Mouse (Mus musculus): ENCODE measurements around the gene Eps8. TPM values are rescaled to one million over a fixed set of nuclear protein-coding genes. Genes with fewer than 3 reads are reported as not detected.
A peak's percentile ranks its signal among the peaks of the same experiment; 100 is the strongest.

Gene Eps8
- polyA plus RNA-seq, 1 experiment from 2014 or later, result 7.0 TPM

DNA sequence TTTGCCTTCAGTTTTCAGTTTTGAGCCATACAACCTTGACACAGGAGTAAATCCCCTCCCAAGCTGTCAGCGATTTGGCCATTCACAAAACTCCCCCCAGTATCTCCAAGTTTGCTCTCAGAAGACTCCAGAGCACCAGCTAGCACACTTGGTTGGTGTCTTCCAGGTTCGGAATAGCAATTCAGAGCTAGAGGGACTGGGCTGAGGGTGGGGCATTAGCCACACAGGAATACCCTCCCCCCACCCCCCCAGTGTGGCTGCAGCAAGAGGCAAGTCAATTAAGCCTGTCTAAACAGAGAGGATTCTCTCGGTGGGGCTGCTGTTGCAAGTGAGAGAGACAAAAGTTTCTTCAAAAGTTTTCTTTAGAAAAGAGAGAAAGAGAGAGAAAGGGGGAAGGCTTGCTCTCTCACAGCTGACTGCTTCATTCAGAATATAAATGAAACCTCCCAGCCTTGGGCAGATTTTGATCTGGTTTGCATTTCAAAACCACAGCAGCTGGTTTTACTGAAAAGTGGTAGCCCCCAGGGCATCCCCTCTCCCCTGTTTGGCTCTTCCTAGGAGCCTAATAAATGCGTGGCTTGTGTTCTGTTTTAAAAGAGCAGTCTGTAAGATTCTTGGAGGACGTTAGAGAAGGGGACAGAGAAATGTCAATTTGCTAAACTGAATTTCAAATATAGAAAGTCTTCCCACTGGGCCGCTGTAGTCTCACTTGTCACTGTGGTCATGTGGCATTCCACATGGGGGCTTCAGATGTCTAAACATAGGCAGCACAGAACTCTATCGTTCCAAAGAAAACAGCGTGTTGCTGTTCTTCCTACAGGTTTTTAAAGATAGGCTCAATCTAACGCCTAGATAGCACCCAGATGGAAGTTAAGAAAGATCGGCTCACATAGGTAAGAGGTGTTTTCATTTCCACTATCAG lies 112.2 kb downstream of the Eps8 start:
- Histone ChIP-seq H3K4me3 (no peak overlapping the region), H3K36me3 (no peaks in the 10 kb centered on the region), H3K27ac (0 out of 2 replicates have a peak overlapping the region, but pooled peaks have one; percentile 10), H3K9me3 (replicated peaks) (no peaks in the 10 kb centered on the region), H3K27me3 (ENCODE audit: low read depth, poor library complexity, severe bottlenecking) (no peaks in the 10 kb centered on the region), H3K4me1 (peaks cover 29% of the 10 kb centered on the region)
- DNase-seq (ENCODE audit: low spot score), result no peak
- 18% methylated on average over 10 of the region's 10 CpGs for WGBS

DNA sequence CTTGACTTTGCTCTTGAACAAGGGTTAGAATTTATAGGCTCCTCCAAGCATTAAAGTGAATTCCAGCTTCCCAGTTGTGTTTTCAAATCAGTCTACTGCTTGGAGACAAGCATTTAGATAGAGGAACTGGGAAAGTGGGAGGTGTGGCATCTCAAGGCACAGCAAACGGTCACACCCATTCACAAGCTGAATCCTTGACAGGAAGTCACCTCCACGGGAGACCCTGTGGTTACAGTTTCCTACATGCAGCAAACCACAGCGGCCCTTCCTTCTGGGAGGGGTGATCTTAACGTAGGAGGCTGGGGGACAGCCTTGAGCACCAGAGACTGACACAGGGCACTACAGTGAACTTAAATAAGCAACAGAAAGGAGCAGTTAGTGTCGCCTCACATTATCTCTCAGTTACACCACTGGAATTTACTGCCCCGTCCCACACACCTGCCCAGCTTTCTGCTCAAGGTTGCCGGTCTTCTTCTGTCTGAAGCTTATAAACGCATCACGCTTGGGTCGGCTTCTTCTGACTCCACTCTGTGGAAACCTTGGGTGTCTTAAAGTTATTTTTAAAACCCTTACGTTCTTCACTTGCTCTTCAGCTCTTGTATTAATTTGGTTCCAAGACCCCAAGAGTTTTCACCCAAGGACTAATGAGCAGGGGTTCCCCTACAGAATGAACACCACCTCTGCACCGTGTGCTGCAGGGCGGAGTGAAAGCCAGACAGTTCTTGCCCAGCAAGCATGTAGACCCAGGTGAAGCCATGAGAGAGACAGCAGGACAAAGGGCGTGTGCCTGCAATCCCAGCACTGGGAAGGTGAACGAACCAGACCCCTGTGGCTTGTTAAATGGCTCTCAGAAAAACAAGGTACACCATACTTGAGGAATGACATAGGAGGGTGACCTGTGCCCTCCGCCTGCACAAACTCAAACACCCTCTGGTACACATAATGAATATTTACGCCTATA lies 113.2 kb downstream of the Eps8 start:
- Histone ChIP-seq H3K4me3 (no peak overlapping the region), H3K4me1 (peaks cover 29% of the 10 kb centered on the region), H3K36me3 (no peaks in the 10 kb centered on the region), H3K27ac (no peak overlapping the region), H3K27me3 (ENCODE audit: low read depth, poor library complexity, severe bottlenecking) (no peaks in the 10 kb centered on the region), H3K9me3 (replicated peaks) (no peaks in the 10 kb centered on the region)
- 52% methylated on average over 17 of the region's 17 CpGs for WGBS
- DNase-seq (ENCODE audit: low spot score), result no peak

DNA sequence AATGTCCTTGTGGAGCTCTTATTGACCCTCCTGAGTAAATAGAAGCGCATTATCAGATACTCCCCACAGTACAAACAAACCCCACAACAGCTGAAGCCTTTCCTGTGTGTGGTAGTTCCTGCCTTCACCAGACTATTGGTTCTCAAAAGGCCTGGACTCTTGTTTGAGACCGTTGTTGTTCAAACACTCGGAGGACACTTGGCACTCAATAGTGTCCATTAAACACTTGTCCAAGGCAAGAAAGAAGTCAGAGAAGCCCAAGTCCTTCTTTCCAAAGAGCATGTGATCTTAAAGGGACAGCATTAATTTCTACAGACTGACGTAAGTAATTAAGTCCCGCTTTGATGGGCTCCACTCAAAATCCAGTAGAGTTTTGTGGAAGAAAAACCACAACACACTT lies 113.9 kb downstream of the Eps8 start:
- no peak overlapping the region for H3K4me3 ChIP-seq
- H3K27me3 ChIP-seq (ENCODE audit: low read depth, poor library complexity, severe bottlenecking), result no peaks in the 10 kb centered on the region
- no peaks in the 10 kb centered on the region for H3K9me3 ChIP-seq (replicated peaks)
- no peaks in the 10 kb centered on the region for H3K36me3 ChIP-seq
- H3K4me1 ChIP-seq, result peaks cover 29% of the 10 kb centered on the region
- 86% methylated on average over 5 of the region's 5 CpGs for WGBS
- no peak overlapping the region for H3K27ac ChIP-seq
- no peak for DNase-seq (ENCODE audit: low spot score)

DNA sequence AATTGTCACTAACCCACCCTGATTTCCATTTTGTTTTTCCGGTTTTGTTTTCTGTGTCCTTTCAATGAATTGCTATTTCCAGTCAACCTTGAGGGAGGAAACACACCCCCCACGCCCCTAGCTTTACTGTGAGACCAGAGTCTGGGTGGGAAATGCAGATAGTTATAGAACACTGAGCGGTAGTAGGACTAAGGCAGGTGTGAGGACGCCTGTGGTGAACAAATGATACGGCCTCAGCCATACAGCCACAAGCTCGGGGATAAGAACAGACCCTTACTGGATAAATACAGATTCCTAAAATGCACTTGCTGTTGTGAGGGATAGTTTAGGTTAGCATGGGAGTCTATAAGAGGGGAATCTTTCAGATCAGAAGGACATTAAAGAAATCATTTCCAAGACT lies 114.3 kb downstream of the Eps8 start:
- Histone ChIP-seq H3K27ac (no peak overlapping the region), H3K9me3 (replicated peaks) (no peaks in the 10 kb centered on the region), H3K36me3 (no peaks in the 10 kb centered on the region), H3K4me1 (peaks cover 29% of the 10 kb centered on the region), H3K27me3 (ENCODE audit: low read depth, poor library complexity, severe bottlenecking) (no peaks in the 10 kb centered on the region), H3K4me3 (no peak overlapping the region)
- DNase-seq (ENCODE audit: low spot score), result no peak
- WGBS, result 90% methylated on average over 6 of the region's 6 CpGs

DNA sequence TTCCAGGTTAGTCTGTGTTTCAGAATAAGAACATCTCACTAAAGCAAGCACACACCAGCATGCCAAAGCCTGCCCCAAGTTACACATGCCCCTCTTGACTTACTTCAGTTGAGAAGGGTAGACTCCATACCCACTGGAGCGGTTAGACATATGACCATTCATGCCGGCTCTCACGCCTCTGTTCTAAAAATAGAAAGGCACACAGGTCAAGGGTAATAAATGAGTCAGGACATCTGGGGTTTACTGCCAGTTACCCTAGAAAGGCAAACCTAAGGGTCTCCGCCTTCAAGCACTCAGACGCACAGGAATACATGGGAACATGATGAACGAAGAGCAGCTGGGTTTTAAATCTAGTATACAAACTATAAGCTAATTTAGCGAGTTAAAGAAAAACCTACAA lies 115.5 kb downstream of the Eps8 start:
- Histone ChIP-seq H3K27ac (no peak overlapping the region), H3K36me3 (no peaks in the 10 kb centered on the region), H3K4me3 (no peak overlapping the region), H3K27me3 (ENCODE audit: low read depth, poor library complexity, severe bottlenecking) (no peaks in the 10 kb centered on the region), H3K4me1 (peaks cover 29% of the 10 kb centered on the region), H3K9me3 (replicated peaks) (no peaks in the 10 kb centered on the region)
- no peak for DNase-seq (ENCODE audit: low spot score)
- WGBS, result 57% methylated on average over 7 of the region's 7 CpGs

DNA sequence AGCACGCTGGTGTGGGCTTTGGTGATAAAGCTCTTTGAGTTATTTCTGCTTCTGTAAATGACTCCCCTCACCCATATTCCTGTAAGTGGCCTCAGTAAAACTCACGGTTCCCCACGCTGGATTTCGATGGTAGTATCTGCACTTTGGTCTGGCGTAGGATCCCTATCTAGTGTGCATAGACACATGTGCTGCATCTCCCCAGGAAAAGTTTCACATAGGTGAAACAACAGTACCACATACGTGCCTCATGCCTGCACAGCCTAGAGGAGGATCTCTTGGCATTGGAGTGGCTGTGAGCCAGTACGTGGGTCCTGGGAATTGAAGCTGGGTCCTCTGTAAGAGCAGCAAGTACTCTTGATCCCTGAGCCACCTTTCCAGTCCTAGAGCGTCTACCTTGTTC lies 121.9 kb downstream of the Eps8 start:
- H3K27ac ChIP-seq, result no peak overlapping the region
- no peaks in the 10 kb centered on the region for H3K36me3 ChIP-seq
- no peak overlapping the region for H3K4me3 ChIP-seq
- no peaks in the 10 kb centered on the region for H3K27me3 ChIP-seq (ENCODE audit: low read depth, poor library complexity, severe bottlenecking)
- no peaks in the 10 kb centered on the region for H3K4me1 ChIP-seq
- DNase-seq (ENCODE audit: low spot score), result no peak
- WGBS, result 90% methylated on average over 8 of the region's 8 CpGs
- no peaks in the 10 kb centered on the region for H3K9me3 ChIP-seq (replicated peaks)

DNA sequence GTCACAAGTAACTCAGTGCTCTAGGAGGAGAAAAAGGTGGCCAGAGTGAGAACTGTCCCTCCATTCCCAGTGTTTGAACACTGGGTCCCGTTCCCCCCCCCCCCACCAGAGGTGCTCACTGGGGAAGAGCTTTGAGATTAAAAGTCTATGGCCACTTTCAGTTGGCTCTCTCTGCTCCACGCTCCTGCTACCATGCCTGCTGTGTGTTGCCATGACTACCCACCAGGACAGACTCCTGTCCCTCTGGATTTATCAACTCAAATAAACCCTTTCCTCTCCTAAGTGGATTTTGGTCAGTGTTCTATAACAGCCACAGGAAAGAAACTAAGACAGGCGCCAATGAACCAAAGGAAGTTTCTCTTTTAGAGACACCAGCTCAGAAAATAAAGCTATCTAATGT lies 128.9 kb downstream of the Eps8 start:
- no peak overlapping the region for H3K27ac ChIP-seq
- DNase-seq (ENCODE audit: low spot score), result no peak
- H3K36me3 ChIP-seq, result no peaks in the 10 kb centered on the region
- WGBS, result 39% methylated on average over 3 of the region's 3 CpGs
- H3K9me3 ChIP-seq (replicated peaks), result no peaks in the 10 kb centered on the region
- H3K4me1 ChIP-seq, result peaks cover 3% of the 10 kb centered on the region; the same call in 1 of the 2 replicates
- H3K27me3 ChIP-seq (ENCODE audit: low read depth, poor library complexity, severe bottlenecking), result no peaks in the 10 kb centered on the region
- H3K4me3 ChIP-seq, result no peak overlapping the region

DNA sequence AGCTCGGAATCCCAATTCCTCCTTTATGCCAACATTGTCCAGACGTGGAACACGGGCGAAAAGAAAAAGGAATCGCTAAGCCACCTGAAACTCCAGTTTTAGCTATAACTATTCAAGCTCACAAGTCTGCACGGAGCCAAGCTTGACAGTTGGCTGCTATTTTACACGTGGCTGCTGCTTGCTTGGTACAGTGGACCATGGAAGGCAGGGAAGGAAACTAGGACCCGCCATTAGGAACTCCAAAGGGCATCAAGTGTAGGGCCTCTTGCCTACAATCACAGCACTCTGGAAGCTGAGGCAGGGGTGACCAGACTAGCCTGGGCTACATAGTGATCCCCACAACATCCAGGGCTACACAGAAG lies 134.4 kb downstream of the Eps8 start:
- no peaks in the 10 kb centered on the region for H3K9me3 ChIP-seq (replicated peaks)
- 82% methylated on average over 8 of the region's 8 CpGs for WGBS
- H3K27me3 ChIP-seq (ENCODE audit: low read depth, poor library complexity, severe bottlenecking), result no peaks in the 10 kb centered on the region
- H3K4me1 ChIP-seq, result no peaks in the 10 kb centered on the region
- H3K4me3 ChIP-seq, result no peak overlapping the region
- H3K27ac ChIP-seq, result no peak overlapping the region
- H3K36me3 ChIP-seq, result no peaks in the 10 kb centered on the region
- no peak for DNase-seq (ENCODE audit: low spot score)

DNA sequence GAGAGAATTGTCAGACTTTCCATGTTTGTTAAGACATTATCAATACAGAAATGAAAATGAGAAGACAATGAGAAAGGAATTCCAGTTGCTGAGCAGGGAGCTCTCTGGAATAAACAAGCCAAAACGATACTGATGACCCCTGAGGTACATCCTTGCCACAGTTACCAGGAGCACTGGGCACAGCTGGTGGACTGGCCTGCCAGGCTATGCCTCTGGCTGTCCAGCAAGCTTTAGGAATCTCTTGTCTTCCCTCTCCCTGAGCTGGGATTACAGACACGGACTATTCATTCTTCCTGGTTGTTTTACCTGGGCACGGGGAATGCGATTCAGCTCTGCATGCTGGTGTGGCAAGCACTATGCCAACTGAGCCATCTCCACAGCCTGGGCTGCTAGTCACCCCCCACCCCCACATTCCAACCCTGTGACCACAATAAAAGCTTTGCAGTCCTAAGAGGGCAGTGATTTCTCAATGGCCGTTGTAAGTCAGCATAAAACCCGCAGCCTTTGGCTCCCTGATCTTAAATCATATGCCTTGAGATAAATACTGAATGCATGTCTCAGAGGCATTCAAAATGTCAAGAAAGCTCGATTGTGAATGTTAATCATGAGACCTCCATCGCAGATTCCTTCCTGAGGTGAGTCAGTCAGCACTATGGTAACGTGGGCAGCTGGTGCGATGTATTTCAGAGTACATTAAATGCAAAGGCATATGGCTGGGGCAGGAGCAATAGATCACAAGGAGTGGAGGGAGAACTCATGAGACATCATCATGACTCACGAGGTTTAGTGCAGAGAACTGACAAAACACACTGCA lies 134.9 kb downstream of the Eps8 start:
- no peaks in the 10 kb centered on the region for H3K4me1 ChIP-seq
- no peaks in the 10 kb centered on the region for H3K27me3 ChIP-seq (ENCODE audit: low read depth, poor library complexity, severe bottlenecking)
- H3K36me3 ChIP-seq, result no peaks in the 10 kb centered on the region
- no peak for DNase-seq (ENCODE audit: low spot score)
- H3K9me3 ChIP-seq (replicated peaks), result no peaks in the 10 kb centered on the region
- H3K27ac ChIP-seq, result no peak overlapping the region
- H3K4me3 ChIP-seq, result no peak overlapping the region
- WGBS, result 82% methylated on average over 11 of the region's 11 CpGs

DNA sequence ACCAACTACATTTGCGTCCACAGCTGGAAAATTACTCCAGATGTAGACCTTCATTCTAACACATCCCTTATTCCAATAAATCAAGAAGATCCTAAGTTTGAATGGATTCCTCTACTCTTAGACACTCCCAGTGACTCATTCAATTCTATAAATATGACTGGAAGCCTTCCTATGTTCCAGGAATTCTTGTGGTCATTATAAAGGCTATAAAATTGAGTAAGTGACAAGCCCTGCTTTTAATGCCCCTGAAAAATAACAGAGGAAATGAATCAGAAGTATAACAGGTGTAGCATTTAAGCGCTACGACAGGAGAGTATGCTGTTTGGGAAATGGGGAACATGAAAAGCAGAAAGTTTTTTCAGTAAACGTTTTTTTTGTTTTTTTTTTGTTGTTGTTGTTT lies 139.8 kb downstream of the Eps8 start:
- DNase-seq (ENCODE audit: low spot score), result no peak
- no peak overlapping the region for H3K27ac ChIP-seq
- H3K27me3 ChIP-seq (ENCODE audit: low read depth, poor library complexity, severe bottlenecking), result no peaks in the 10 kb centered on the region
- H3K4me3 ChIP-seq, result no peak overlapping the region
- H3K36me3 ChIP-seq, result no peaks in the 10 kb centered on the region
- H3K4me1 ChIP-seq, result no peaks in the 10 kb centered on the region
- WGBS, result 87% methylated on average over 4 of the region's 4 CpGs
- no peaks in the 10 kb centered on the region for H3K9me3 ChIP-seq (replicated peaks)

DNA sequence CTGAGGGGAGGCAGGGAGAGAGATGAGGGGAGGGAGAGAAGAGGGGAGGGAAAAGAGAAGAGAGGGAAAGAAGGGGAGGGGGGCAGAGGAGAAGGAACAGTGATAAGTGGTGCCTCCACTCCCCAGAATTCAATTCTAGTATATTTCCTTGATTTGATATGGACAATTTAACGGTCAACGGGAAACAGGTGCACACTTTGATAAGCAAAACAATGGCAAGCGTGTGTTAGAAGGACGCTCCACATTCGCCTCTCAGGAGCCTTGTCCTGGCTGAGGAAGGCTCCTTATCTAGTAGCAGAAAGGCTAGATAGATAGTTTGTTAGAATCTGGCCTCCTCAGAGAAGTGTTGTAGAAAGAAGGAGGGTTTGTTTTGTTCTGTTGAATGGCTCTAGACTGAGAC lies 141.9 kb downstream of the Eps8 start:
- 86% methylated on average over 5 of the region's 5 CpGs for WGBS
- no peaks in the 10 kb centered on the region for H3K4me1 ChIP-seq
- H3K9me3 ChIP-seq (replicated peaks), result no peaks in the 10 kb centered on the region
- peak; percentile 7 for DNase-seq (ENCODE audit: low spot score)
- no peaks in the 10 kb centered on the region for H3K36me3 ChIP-seq
- H3K27me3 ChIP-seq (ENCODE audit: low read depth, poor library complexity, severe bottlenecking), result no peaks in the 10 kb centered on the region
- H3K27ac ChIP-seq, result no peak overlapping the region
- H3K4me3 ChIP-seq, result no peak overlapping the region

DNA sequence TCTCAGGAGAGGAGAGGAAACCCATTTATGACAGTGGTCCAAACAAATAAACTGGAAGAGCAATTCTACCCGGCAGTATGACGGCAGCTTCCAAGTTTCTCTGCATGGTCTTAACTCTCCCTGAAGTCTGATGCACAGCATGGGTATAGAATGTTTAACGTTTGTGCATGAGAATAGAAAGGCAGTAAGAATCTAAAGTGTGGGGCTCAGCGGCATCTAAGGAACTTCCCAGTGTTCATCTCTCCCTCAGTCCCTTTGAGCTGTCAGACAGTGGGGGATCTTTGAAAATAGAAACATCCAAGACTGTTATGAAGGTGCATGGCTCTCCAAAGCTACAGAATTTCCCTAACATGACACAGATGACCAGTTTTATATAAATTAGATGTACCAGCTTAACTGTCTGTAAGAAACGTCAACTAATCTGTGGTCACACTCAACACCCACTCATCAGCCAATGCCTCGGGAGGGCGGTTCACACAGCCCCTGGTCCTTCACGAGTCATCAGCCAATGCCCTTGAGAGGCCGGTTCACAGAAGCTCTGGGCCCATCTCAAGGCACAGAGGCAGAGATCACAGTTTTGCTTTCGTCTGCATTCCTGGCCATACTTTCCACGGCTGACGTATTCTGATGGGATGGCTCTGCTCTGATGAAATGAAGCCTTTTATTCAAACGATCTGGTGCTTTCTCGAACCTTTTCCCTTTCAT lies 145.2 kb downstream of the Eps8 start:
- Histone ChIP-seq H3K27me3 (ENCODE audit: low read depth, poor library complexity, severe bottlenecking) (no peaks in the 10 kb centered on the region), H3K27ac (no peak overlapping the region), H3K4me1 (no peaks in the 10 kb centered on the region), H3K36me3 (no peaks in the 10 kb centered on the region), H3K4me3 (no peak overlapping the region), H3K9me3 (replicated peaks) (no peaks in the 10 kb centered on the region)
- WGBS, result 87% methylated on average over 14 of the region's 14 CpGs
- no peak for DNase-seq (ENCODE audit: low spot score)

Data from limb, embryonic 10.5 days (tissue).